Mouse (Mus musculus) stomach, embryonic 16.5 days (tissue): ENCODE measurements at regions not wholly inside any gene's neighbourhood (a gene's known extent, or its start where the extent isn't known, plus 50 kb on each side); places are given as distances from the start of the nearest gene placed in this dataset.

Source experiments
- ATAC-seq: fragments of 200-750 bp; cut with Nextera tagmentation; 2 replicates; pipeline ENCODE4 v1.8.0; 2017; ENCODE audit warnings: moderate number of reproducible peaks, moderate TSS enrichment; ENCODE audit not compliant: insufficient read depth, low FRiP score
- H3K27ac ChIP-seq: fragments of 300-500 bp; sonication (generic); 2 replicates; pipeline ENCODE4 v1.5.1; 2014; ENCODE audit warnings: low read length
- H3K27me3 ChIP-seq: fragments of 300-500 bp; sonication (generic); 2 replicates; pipeline ENCODE4 v1.6.1; 2014; ENCODE audit warnings: low read length, control low read depth, mixed read lengths; ENCODE audit not compliant: control insufficient read depth, insufficient read depth
- H3K36me3 ChIP-seq: fragments of 300-500 bp; sonication (generic); 2 replicates; pipeline ENCODE4 v1.6.1; 2014; ENCODE audit warnings: low read length; ENCODE audit not compliant: control insufficient read depth, insufficient read depth
- H3K4me1 ChIP-seq: fragments of 300-500 bp; sonication (generic); 2 replicates; pipeline ENCODE4 v1.6.1; 2014; ENCODE audit warnings: low read length, control low read depth, mixed read lengths; ENCODE audit not compliant: control insufficient read depth, insufficient read depth
- H3K4me2 ChIP-seq: fragments of 300-500 bp; sonication (generic); 2 replicates; pipeline ENCODE4 v1.6.1; 2014; ENCODE audit warnings: low read depth, low read length, mixed read lengths
- H3K4me3 ChIP-seq: fragments of 300-500 bp; sonication (generic); replicated peaks from 2 replicates; pipeline ENCODE4 v1.5.1; 2014; ENCODE audit warnings: mild to moderate bottlenecking, low read length
- H3K9ac ChIP-seq: fragments of 300-500 bp; sonication (generic); 2 replicates; pipeline ENCODE4 v1.6.1; 2014; ENCODE audit warnings: low read length
- H3K9me3 ChIP-seq: fragments of 300-500 bp; sonication (generic); replicated peaks from 2 replicates; pipeline ENCODE4 v1.6.1; 2016; ENCODE audit warnings: low read length, control low read depth; ENCODE audit not compliant: control insufficient read depth
- WGBS: fragments of 180-500 bp; shearing (Covaris S2); extraction: QIAGEN DNeasy Blood & Tissue Kit; methylation state at CpG from one replicate; pipeline ENCODE4 v1.1.7; 2014; 5-methylcytosine and 5-hydroxymethylcytosine counted together

DNA sequence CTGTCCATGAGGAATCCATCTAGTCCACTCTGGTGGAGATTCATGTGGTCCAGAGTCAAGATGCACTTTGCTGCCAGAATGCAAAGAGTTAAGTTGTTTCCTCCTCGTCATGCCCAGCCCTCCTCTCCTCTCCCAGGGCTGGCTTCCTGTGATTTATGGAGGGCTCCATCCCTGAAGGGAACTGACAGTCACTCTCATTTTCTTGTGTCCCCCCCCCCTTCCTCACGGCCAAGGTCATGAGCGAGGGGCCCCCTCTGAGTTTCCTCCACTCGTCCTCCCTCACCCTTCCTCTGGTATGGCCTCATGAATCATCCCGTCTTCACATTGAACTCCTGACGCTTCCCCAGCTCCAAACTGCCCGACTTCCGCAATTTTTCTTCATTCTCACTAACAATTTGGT lies 461.9 kb downstream of the Tshz3 start:
- Histone ChIP-seq H3K4me3 (no peak overlapping the region), H3K4me1 (no peaks in the 10 kb centered on the region), H3K27ac (no peak overlapping the region), H3K4me2 (no peak overlapping the region), H3K27me3 (no peaks in the 10 kb centered on the region), H3K36me3 (no peaks in the 10 kb centered on the region), H3K9me3 (no peaks in the 10 kb centered on the region), H3K9ac (no peak overlapping the region)
- ATAC-seq: no peak
- WGBS: 26% methylated on average over 8 of the region's 8 CpGs

- Histone ChIP-seq H3K4me2 (no peak overlapping the region), H3K36me3 (no peaks in the 10 kb centered on the region), H3K27ac (no peak overlapping the region), H3K4me3 (no peak overlapping the region), H3K9me3 (no peaks in the 10 kb centered on the region), H3K4me1 (no peaks in the 10 kb centered on the region), H3K27me3 (no peaks in the 10 kb centered on the region), H3K9ac (no peak overlapping the region)
- ATAC-seq: no peak
- 71% methylated on average over 10 of the region's 10 CpGs for WGBS
Observed at GRCm38 (mm10) chr7:37168883-37169282, 471.0 kb downstream of the Tshz3 start.

GRCm38 (mm10) chr7:37175746-37176145 lies 477.8 kb downstream of the Tshz3 start:
- H3K36me3 ChIP-seq: no peaks in the 10 kb centered on the region
- WGBS: 85% methylated on average over 3 of the region's 3 CpGs
- no peak overlapping the region for H3K27ac ChIP-seq
- H3K4me1 ChIP-seq: 0 out of 2 replicates have a peak, but pooled peaks cover 3% of the 10 kb centered on the region
- H3K9ac ChIP-seq: no peak overlapping the region
- H3K4me3 ChIP-seq: no peak overlapping the region
- H3K27me3 ChIP-seq: no peaks in the 10 kb centered on the region
- H3K4me2 ChIP-seq: no peak overlapping the region
- no peak for ATAC-seq
- no peaks in the 10 kb centered on the region for H3K9me3 ChIP-seq

DNA sequence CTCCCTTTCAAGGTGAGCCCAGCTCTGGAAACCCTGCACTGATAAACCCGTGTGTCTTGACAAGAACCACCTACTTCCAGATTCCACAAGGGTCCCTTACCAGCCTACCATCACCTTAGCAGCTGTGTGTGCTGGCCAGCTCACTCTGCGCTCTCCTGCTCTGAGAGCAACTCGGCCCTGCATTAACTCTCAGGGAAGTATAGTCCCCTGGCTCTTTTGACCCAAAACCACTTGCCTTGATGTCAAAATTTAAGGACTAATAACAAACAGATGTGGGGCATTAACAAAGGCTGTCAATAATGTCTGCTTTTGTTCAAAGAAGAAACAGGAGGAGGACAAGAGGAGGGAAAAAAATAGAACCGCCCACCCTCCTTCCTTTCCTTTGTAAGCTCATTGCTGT lies 480.3 kb downstream of the Tshz3 start:
- H3K27ac ChIP-seq: no peak overlapping the region
- no peak overlapping the region for H3K4me2 ChIP-seq
- no peak overlapping the region for H3K4me3 ChIP-seq
- no peak overlapping the region for H3K9ac ChIP-seq
- ATAC-seq: no peak
- no peaks in the 10 kb centered on the region for H3K9me3 ChIP-seq
- H3K27me3 ChIP-seq: no peaks in the 10 kb centered on the region
- 52% methylated on average over 4 of the region's 4 CpGs for WGBS
- H3K4me1 ChIP-seq: 0 out of 2 replicates have a peak, but pooled peaks cover 3% of the 10 kb centered on the region
- no peaks in the 10 kb centered on the region for H3K36me3 ChIP-seq

- no peak overlapping the region for H3K9ac ChIP-seq
- no peak overlapping the region for H3K27ac ChIP-seq
- 36% methylated on average over 10 of the region's 10 CpGs for WGBS
- no peak overlapping the region for H3K4me2 ChIP-seq
- no peak for ATAC-seq
- H3K4me1 ChIP-seq: 0 out of 2 replicates have a peak, but pooled peaks cover 3% of the 10 kb centered on the region
- H3K27me3 ChIP-seq: no peaks in the 10 kb centered on the region
- no peak overlapping the region for H3K4me3 ChIP-seq
- H3K36me3 ChIP-seq: no peaks in the 10 kb centered on the region
- H3K9me3 ChIP-seq: no peaks in the 10 kb centered on the region
Observed at GRCm38 (mm10) chr7:37179907-37180306, 482.0 kb downstream of the Tshz3 start.

GRCm38 (mm10) chr7:37180416-37180815 lies 482.5 kb downstream of the Tshz3 start:
- no peak overlapping the region for H3K4me3 ChIP-seq

DNA sequence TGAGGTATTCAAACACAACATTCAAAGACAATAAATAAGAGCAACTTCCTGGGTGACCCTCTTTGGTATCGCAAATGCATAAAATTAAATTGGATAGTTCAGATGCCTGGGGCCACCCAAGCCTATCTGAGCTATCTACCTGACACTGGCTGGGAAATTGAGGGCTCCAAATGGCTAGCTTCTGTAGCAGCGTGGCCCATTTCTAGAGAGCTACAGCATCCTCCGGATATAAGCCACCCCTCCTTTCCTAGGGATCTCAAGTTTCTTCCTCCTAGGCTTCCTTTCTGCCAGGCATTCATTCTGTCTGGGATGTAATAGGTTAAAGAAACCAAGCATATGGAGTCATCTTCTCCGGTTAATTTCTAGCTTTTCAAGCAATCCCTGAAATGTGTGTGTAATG lies 483.2 kb downstream of the Tshz3 start:
- H3K4me1 ChIP-seq: 0 out of 2 replicates have a peak, but pooled peaks cover 3% of the 10 kb centered on the region
- no peak overlapping the region for H3K9ac ChIP-seq
- H3K9me3 ChIP-seq: no peaks in the 10 kb centered on the region
- H3K4me2 ChIP-seq: no peak overlapping the region
- H3K27ac ChIP-seq: no peak overlapping the region
- no peak for ATAC-seq
- H3K36me3 ChIP-seq: no peaks in the 10 kb centered on the region
- H3K27me3 ChIP-seq: no peaks in the 10 kb centered on the region
- H3K4me3 ChIP-seq: no peak overlapping the region
- 60% methylated on average over 4 of the region's 4 CpGs for WGBS

More at GRCm38 (mm10) chr7:37180416-37180815, 482.5 kb downstream of the Tshz3 start:
- Histone ChIP-seq H3K36me3 (no peaks in the 10 kb centered on the region), H3K4me1 (0 out of 2 replicates have a peak, but pooled peaks cover 3% of the 10 kb centered on the region), H3K27ac (no peak overlapping the region), H3K9ac (no peak overlapping the region), H3K9me3 (no peaks in the 10 kb centered on the region), H3K4me2 (no peak overlapping the region), H3K27me3 (no peaks in the 10 kb centered on the region)
- WGBS: 44% methylated on average over 13 of the region's 13 CpGs
- ATAC-seq: no peak

- no peak overlapping the region for H3K27ac ChIP-seq
- WGBS: 26% methylated on average over 2 of the region's 2 CpGs
- no peaks in the 10 kb centered on the region for H3K9me3 ChIP-seq
- H3K4me2 ChIP-seq: no peak overlapping the region
- no peaks in the 10 kb centered on the region for H3K27me3 ChIP-seq
- H3K4me1 ChIP-seq: no peaks in the 10 kb centered on the region
- no peak overlapping the region for H3K9ac ChIP-seq
- H3K36me3 ChIP-seq: no peaks in the 10 kb centered on the region
- no peak for ATAC-seq
- H3K4me3 ChIP-seq: no peak overlapping the region
Observed at GRCm38 (mm10) chr7:37192536-37192935, 494.6 kb downstream of the Tshz3 start.

- 52% methylated on average over 5 of the region's 5 CpGs for WGBS
- H3K9me3 ChIP-seq: no peaks in the 10 kb centered on the region
- H3K27ac ChIP-seq: no peak overlapping the region
- H3K4me2 ChIP-seq: no peak overlapping the region
- no peaks in the 10 kb centered on the region for H3K4me1 ChIP-seq
- H3K36me3 ChIP-seq: no peaks in the 10 kb centered on the region
- no peaks in the 10 kb centered on the region for H3K27me3 ChIP-seq
- no peak overlapping the region for H3K4me3 ChIP-seq
- H3K9ac ChIP-seq: no peak overlapping the region
- no peak for ATAC-seq
Observed at GRCm38 (mm10) chr7:37204800-37205199, 506.9 kb downstream of the Tshz3 start.

- Histone ChIP-seq H3K9me3 (no peaks in the 10 kb centered on the region), H3K9ac (no peak overlapping the region), H3K27me3 (no peaks in the 10 kb centered on the region), H3K4me3 (no peak overlapping the region), H3K4me1 (no peaks in the 10 kb centered on the region), H3K36me3 (no peaks in the 10 kb centered on the region), H3K4me2 (no peak overlapping the region), H3K27ac (no peak overlapping the region)
- WGBS: 74% methylated on average over 7 of the region's 7 CpGs
- no peak for ATAC-seq
Observed at GRCm38 (mm10) chr7:37208305-37208704, 510.4 kb downstream of the Tshz3 start.
